Mouse (Mus musculus): Measurements from ENCODE around the gene Vmn1r231. TPM values are rescaled to one million over a fixed set of nuclear protein-coding genes. Genes with fewer than 3 reads are reported as not detected.

Gene Vmn1r231
- polyA plus RNA-seq (2012; rRNA removed), result not detected in 2 replicates

GRCm38 (mm10) chr17:20904991-20905390 lies at the start of gene Vmn1r231:
Gene Vmn1r231 (minus strand): TSS chr17:20905091.

GRCm38 (mm10) chr17:20944985-20945891 lies 40.3 kb upstream of the Vmn1r231 start, which contains the start of gene Ppp2r1a:
Gene Ppp2r1a (plus strand): TSS chr17:20945311.

GRCm38 (mm10) chr17:20919614-20920013 lies 14.7 kb upstream of the Vmn1r231 start, which contains the start of gene Vmn1r232:
Gene Vmn1r232 (minus strand): TSS chr17:20919714.

GRCm38 (mm10) chr17:20840144-20840543 lies 64.7 kb downstream of the Vmn1r231 start, which contains the start of gene Vmn1r230:
Gene Vmn1r230 (plus strand): TSS chr17:20840444.

Other genes starting within 250 kb of the Vmn1r231 start
- gene Vmn1r226, start 222.2 kb downstream of the Vmn1r231 start, polyA plus RNA-seq (2012; rRNA removed), result not detected in 2 replicates
- gene Vmn1r227, start 175.2 kb downstream of the Vmn1r231 start, polyA plus RNA-seq (2012; rRNA removed), result not detected in 2 replicates
- gene Vmn1r228, start 118.9 kb downstream of the Vmn1r231 start, polyA plus RNA-seq (2012; rRNA removed), result not detected in 2 replicates
- not detected in 2 replicates for gene Vmn1r229, start 93.5 kb downstream of the Vmn1r231 start, polyA plus RNA-seq (2012; rRNA removed)
- gene Vmn1r230, start 64.6 kb downstream of the Vmn1r231 start, polyA plus RNA-seq (2012; rRNA removed), result not detected in 2 replicates
- not detected in 2 replicates for gene Vmn1r232, start 14.6 kb upstream of the Vmn1r231 start, polyA plus RNA-seq (2012; rRNA removed)
- gene Ppp2r1a, start 40.2 kb upstream of the Vmn1r231 start, polyA plus RNA-seq (2012; rRNA removed), result 53.2 and 55.4 TPM in 2 replicates
- gene Vmn1r233, start 91.4 kb upstream of the Vmn1r231 start, polyA plus RNA-seq (2012; rRNA removed), result not detected in 2 replicates
- gene Zfp160, start 103.8 kb upstream of the Vmn1r231 start, polyA plus RNA-seq (2012; rRNA removed), result 3.9 and 4.0 TPM in 2 replicates